Mouse (Mus musculus) lung, embryonic 14.5 days (tissue): ENCODE measurements at regions not wholly inside any gene's neighbourhood (a gene's known extent, or its start where the extent isn't known, plus 50 kb on each side); places are given as distances from the start of the nearest gene placed in this dataset.
A peak's percentile ranks its signal among the peaks of the same experiment; 100 is the strongest.

Experiments used
- ATAC-seq: fragments of 200-750 bp; cut with Nextera tagmentation; 2 replicates; pipeline ENCODE4 v1.8.0; 2017; ENCODE audit warnings: mild to moderate bottlenecking, moderate TSS enrichment, moderate library complexity; ENCODE audit not compliant: insufficient read depth
- DNase-seq: peaks from one replicate; pipeline ENCODE4 v3.0.0-alpha.2; 2015
- H3K27ac ChIP-seq: fragments of 300-500 bp; sonication (generic); 2 replicates; pipeline ENCODE4 v1.5.1; 2014; ENCODE audit warnings: low read depth, mild to moderate bottlenecking, moderate library complexity
- H3K27me3 ChIP-seq: fragments of 300-500 bp; sonication (generic); 2 replicates; pipeline ENCODE4 v1.6.1; 2014; ENCODE audit warnings: low read length, control low read depth; ENCODE audit not compliant: insufficient read depth
- H3K36me3 ChIP-seq: fragments of 300-500 bp; sonication (generic); 2 replicates; pipeline ENCODE4 v1.6.1; 2014; ENCODE audit warnings: control low read depth; ENCODE audit not compliant: insufficient read depth
- H3K4me1 ChIP-seq: fragments of 300-500 bp; sonication (generic); 2 replicates; pipeline ENCODE4 v1.6.1; 2014; ENCODE audit warnings: antibody characterized with exemption, control low read depth; ENCODE audit not compliant: insufficient read depth
- H3K4me2 ChIP-seq: fragments of 300-500 bp; sonication (generic); 2 replicates; pipeline ENCODE4 v1.6.1; 2014; ENCODE audit warnings: mild to moderate bottlenecking
- H3K4me3 ChIP-seq: fragments of 300-500 bp; sonication (generic); 2 replicates; pipeline ENCODE4 v1.5.1; 2014; ENCODE audit warnings: low read depth, low read length
- H3K9ac ChIP-seq: fragments of 300-500 bp; sonication (generic); 2 replicates; pipeline ENCODE4 v1.6.1; 2014
- H3K9me3 ChIP-seq: fragments of 300-500 bp; sonication (generic); 2 replicates; pipeline ENCODE4 v1.6.1; 2016; ENCODE audit warnings: low read depth, low read length, control low read depth
- CTCF ChIP-seq: IDR thresholded peaks from 2 replicates; pipeline ENCODE4 v1.5.1; 2016; ENCODE audit warnings: antibody characterized with exemption, low read depth
- WGBS: fragments of 180-500 bp; shearing (Covaris S2); extraction: QIAGEN DNeasy Blood & Tissue Kit; methylation state at CpG from one replicate; pipeline ENCODE4 v1.1.7; 2014; 5-methylcytosine and 5-hydroxymethylcytosine counted together

DNA sequence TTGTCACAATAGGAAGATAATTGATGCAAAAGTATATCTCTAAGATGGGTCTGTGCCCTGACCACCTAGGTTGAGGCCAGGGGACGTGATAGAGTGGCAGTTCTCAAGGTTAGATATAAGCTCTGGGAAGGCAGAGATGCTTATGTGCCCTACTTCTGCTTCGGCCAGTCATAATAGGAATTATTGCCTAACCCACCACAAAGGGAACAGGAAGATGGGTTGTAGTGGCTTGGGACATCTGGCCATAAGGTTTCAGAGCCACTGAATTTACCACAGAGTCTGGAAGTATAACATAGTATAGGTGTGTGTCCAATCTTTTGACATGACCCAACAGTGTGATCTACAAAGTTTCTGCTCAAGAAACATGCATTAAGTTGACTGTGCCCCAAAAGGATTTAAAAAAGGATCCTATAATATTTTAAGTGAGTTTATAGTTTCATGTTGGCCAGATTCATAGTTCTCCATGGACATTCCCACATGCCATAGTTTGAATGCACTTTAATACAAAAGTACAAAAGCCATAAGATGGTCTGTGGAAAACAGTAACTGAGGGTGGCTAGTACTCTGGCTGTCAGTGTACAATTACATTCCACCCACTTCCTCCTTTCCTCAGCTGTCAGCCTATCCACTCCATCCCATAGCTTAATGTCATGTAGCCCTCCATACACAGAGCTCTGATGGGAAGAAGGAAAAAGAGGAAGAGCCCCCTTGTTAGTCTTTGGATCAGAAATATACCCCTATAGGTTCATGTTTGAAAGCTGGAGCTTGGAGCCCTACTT, 508.3 kb downstream of the Insc start:
- TF ChIP-seq CTCF = no peak
- Histone ChIP-seq H3K9ac (no peak overlapping the region), H3K27ac (no peak overlapping the region), H3K36me3 (no peaks in the 10 kb centered on the region), H3K4me2 (no peak overlapping the region), H3K9me3 (no peaks in the 10 kb centered on the region), H3K4me3 (no peak overlapping the region), H3K27me3 (no peaks in the 10 kb centered on the region), H3K4me1 (no peaks in the 10 kb centered on the region)
- DNase-seq (no peak), ATAC-seq (no peak)
- 88% methylated on average over 2 of the region's 2 CpGs for WGBS

DNA sequence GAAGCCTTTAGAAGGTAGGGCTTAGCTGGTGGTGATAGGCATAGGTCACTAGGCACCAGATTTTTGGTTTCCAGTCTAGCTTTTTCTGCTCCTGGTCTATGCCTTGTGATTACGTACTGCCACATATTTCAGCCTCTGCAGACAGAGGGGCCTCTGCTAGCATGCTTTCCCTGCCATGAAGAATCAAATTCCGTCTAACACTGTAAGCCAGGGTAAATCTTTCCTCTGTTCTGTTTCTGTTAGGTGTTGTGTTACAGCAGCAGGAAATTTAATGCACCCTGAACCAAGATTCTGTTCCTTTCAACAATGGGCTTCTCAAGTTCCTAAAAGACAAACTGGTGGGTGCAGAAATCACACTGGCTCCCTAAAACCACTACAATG, 508.9 kb downstream of the Insc start:
- DNase-seq = no peak
- no peak overlapping the region for H3K4me3 ChIP-seq
- no peaks in the 10 kb centered on the region for H3K4me1 ChIP-seq
- no peaks in the 10 kb centered on the region for H3K27me3 ChIP-seq
- H3K9ac ChIP-seq = no peak overlapping the region
- no peak overlapping the region for H3K4me2 ChIP-seq
- WGBS = 63% methylated on average over 2 of the region's 2 CpGs
- no peak for TF ChIP-seq CTCF
- no peak for ATAC-seq
- H3K27ac ChIP-seq = no peak overlapping the region
- no peaks in the 10 kb centered on the region for H3K36me3 ChIP-seq
- no peaks in the 10 kb centered on the region for H3K9me3 ChIP-seq

DNA sequence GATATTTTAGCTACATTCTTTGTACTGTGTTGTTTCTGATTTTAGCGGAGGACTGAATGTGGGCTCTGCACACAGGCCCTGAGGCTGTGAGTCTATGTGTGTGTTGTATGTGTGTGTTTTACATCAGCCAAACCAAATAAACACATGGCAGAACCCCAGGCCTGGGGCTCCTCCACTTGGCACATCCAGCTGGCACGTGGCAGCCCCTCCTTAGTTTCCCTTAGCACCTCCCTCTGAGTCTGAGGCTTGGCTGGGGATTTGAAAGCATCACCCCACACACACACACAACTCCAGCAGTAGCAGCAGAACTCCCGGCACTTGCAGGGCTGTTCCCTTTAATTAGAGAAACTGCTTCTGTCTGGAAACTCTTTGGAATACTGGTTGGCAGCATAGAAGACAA, 515.1 kb downstream of the Insc start:
- no peak for TF ChIP-seq CTCF
- H3K4me2 ChIP-seq = no peak overlapping the region
- H3K9me3 ChIP-seq = no peaks in the 10 kb centered on the region
- DNase-seq (peak; percentile 20), ATAC-seq (no peak; the same call in 1 of the 2 replicates)
- no peaks in the 10 kb centered on the region for H3K4me1 ChIP-seq
- no peak overlapping the region for H3K27ac ChIP-seq
- WGBS = 39% methylated on average over 3 of the region's 3 CpGs
- no peak overlapping the region for H3K4me3 ChIP-seq
- no peaks in the 10 kb centered on the region for H3K36me3 ChIP-seq
- no peaks in the 10 kb centered on the region for H3K27me3 ChIP-seq
- H3K9ac ChIP-seq = no peak overlapping the region

DNA sequence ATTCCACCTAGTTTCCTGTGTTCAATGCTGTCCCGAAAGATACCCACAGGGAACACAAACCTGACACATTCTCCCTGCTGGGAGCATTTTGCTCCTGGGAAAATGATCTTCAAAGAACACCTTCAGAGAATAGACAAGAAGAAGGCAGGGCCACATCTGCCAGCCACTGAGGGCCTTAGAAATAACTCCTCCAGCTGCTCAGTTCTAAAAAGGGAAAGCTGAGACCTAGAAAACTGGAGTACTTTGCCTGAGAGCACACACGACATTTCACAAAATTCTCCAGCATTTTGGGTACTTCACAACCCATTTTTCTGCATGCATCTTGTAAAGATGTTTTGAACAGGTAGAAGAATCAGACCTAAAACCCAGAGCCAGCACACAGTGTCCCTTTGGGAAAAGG, 519.6 kb downstream of the Insc start:
- H3K9ac ChIP-seq = no peak overlapping the region
- 82% methylated on average over 2 of the region's 2 CpGs for WGBS
- H3K9me3 ChIP-seq = no peaks in the 10 kb centered on the region
- no peak overlapping the region for H3K4me2 ChIP-seq
- H3K36me3 ChIP-seq = no peaks in the 10 kb centered on the region
- DNase-seq (no peak), ATAC-seq (no peak)
- H3K27me3 ChIP-seq = no peaks in the 10 kb centered on the region
- H3K4me1 ChIP-seq = no peaks in the 10 kb centered on the region
- no peak overlapping the region for H3K27ac ChIP-seq
- TF ChIP-seq CTCF = no peak
- no peak overlapping the region for H3K4me3 ChIP-seq

DNA sequence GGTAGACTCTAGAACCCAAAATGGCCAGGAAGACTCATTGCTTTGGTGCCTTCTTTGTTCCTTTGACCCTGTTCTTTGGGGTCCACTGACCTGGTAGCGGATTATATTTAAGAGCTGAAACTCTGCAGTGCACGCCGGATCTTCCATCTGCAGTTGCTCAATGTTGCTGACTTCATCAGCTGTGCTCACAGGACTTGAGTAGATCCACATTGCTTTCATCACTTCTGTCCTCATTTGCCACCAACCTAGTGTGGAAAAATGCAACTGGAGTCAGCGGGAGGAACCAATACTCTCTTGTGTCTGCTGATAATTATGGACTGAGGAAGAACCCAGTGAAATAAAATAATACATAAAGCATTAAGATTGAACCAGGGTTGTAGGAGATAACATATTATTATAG, 522.6 kb downstream of the Insc start:
- Histone ChIP-seq H3K9me3 (no peaks in the 10 kb centered on the region), H3K4me1 (no peaks in the 10 kb centered on the region), H3K27ac (no peak overlapping the region), H3K4me3 (no peak overlapping the region), H3K36me3 (no peaks in the 10 kb centered on the region), H3K9ac (no peak overlapping the region), H3K4me2 (no peak overlapping the region), H3K27me3 (no peaks in the 10 kb centered on the region)
- WGBS = 86% methylated on average over 4 of the region's 4 CpGs
- ATAC-seq (no peak), DNase-seq (no peak)
- TF ChIP-seq CTCF = no peak

DNA sequence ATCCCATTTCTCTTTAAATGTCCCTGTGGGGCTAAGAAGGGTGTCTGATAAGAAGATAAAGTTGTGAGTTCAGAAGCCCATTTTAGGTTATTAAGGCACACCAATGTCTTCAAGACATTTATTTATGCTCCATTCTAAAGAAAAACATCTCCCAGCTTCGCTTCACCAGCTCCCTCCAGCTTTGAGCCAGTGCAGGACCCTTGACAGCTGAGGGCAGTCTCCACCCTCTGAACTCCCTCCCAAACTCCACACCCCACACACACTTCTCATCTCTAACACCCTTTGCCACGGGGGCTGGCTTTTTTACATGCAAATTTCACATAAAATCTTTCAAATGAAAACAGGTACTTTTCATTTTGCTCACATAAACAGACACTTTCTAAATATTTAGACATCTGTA, 527.3 kb downstream of the Insc start:
- ATAC-seq (no peak), DNase-seq (no peak)
- Histone ChIP-seq H3K4me3 (no peak overlapping the region), H3K4me2 (no peak overlapping the region), H3K27ac (no peak overlapping the region), H3K36me3 (no peaks in the 10 kb centered on the region), H3K9ac (no peak overlapping the region), H3K9me3 (no peaks in the 10 kb centered on the region), H3K27me3 (no peaks in the 10 kb centered on the region), H3K4me1 (peaks cover 3% of the 10 kb centered on the region; the same call in 1 of the 2 replicates)
- no peak for TF ChIP-seq CTCF
- WGBS = 25% methylated on average over 2 of the region's 2 CpGs

DNA sequence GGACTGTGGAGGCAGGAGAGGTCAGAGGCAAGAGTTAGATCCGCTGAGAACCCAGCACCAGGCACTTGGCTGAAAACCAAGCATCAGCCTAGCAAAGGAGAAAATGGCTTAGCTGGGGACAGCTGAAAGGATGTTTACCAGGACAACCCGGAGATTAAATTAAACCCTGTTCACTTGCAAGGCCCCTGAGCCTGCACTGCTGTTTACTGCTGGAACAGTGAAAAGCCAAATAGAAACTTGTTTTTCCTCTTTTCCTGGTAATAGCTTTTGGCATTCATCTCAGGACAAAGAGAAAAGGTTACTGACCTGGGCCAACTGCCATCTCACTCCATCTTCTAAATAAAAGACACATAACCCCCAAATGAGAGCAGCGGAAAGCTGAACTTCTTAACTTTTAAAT, 531.3 kb downstream of the Insc start:
- 30% methylated on average over 3 of the region's 3 CpGs for WGBS
- no peak overlapping the region for H3K9ac ChIP-seq
- no peak overlapping the region for H3K27ac ChIP-seq
- H3K9me3 ChIP-seq = no peaks in the 10 kb centered on the region
- no peaks in the 10 kb centered on the region for H3K27me3 ChIP-seq
- no peak overlapping the region for H3K4me2 ChIP-seq
- no peak overlapping the region for H3K4me3 ChIP-seq
- TF ChIP-seq CTCF = no peak
- peaks cover 3% of the 10 kb centered on the region; the same call in 1 of the 2 replicates for H3K4me1 ChIP-seq
- H3K36me3 ChIP-seq = no peaks in the 10 kb centered on the region
- DNase-seq = peak; percentile 48
- no peak for ATAC-seq
